Mouse (Mus musculus): Measurements from ENCODE around the gene Dnase1l2.

DNA sequence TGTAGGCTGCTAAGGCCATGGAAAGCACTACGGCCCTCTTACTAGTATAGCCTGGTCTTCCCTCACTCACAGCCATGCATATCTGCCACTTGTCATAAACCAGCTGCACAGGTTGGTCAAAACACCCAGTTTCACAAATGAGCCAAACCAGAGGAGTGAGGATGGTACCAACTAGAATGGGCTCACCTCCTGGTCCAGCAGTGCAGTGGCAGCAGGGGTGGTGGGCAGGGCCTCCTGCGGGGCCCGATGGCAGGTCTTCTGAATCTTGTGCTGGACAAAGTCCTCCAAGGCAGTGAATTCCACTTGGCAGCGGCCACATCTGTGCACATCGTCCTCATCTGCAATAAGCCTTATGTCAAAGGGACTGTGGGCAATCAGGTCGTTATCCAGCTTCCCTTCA is 8.3 kb upstream of the Dnase1l2 start:
- no peak for TF ChIP-seq POLR2A (IDR thresholded peaks at IDR 0.05; ENCODE audit: low read depth, low read length)
- TF ChIP-seq CTCF (IDR thresholded peaks at IDR 0.05; ENCODE audit: borderline replicate concordance, insufficient read depth, low read length) = no peak
